Mouse (Mus musculus) forebrain, embryonic 15.5 days (tissue): Measurements from ENCODE around the gene Tmem201. TPM values are rescaled to one million over a fixed set of nuclear protein-coding genes. Genes with fewer than 3 reads are reported as not detected.
"Not testable (repeated sequence)": the region's sequence is repeated elsewhere in the genome, so short reads cannot be mapped to it uniquely, and the experiment has no call there.

Experiments used
- ATAC-seq: fragments of 200-750 bp; cut with Nextera tagmentation; replicated peaks from 2 replicates; pipeline ENCODE4 v1.8.0; 2017; ENCODE audit warnings: mild to moderate bottlenecking, moderate TSS enrichment, moderate library complexity
- H3K27ac ChIP-seq: fragments of 300-500 bp; sonication (generic); replicated peaks from 2 replicates; pipeline ENCODE4 v1.5.1; 2015; ENCODE audit warnings: mild to moderate bottlenecking, inconsistent platforms
- H3K27me3 ChIP-seq: fragments of 300-500 bp; sonication (generic); 2 replicates; pipeline ENCODE4 v1.6.1; 2015; ENCODE audit warnings: inconsistent platforms
- H3K36me3 ChIP-seq: fragments of 300-500 bp; sonication (generic); 2 replicates; pipeline ENCODE4 v1.6.1; 2015; ENCODE audit warnings: mild to moderate bottlenecking, inconsistent platforms
- H3K4me1 ChIP-seq: fragments of 300-500 bp; sonication (generic); 2 replicates; pipeline ENCODE4 v1.6.1; 2015; ENCODE audit warnings: inconsistent platforms
- H3K4me2 ChIP-seq: fragments of 300-500 bp; sonication (generic); replicated peaks from 2 replicates; pipeline ENCODE4 v1.6.1; 2015; ENCODE audit warnings: mild to moderate bottlenecking, inconsistent platforms
- H3K4me3 ChIP-seq: fragments of 300-500 bp; sonication (generic); 2 replicates; pipeline ENCODE4 v1.5.1; 2015; ENCODE audit warnings: mild to moderate bottlenecking, inconsistent platforms
- H3K9ac ChIP-seq: fragments of 300-500 bp; sonication (generic); replicated peaks from 2 replicates; pipeline ENCODE4 v1.6.1; 2015; ENCODE audit warnings: mild to moderate bottlenecking, inconsistent platforms
- H3K9me3 ChIP-seq: fragments of 300-500 bp; sonication (generic); 2 replicates; pipeline ENCODE4 v1.6.1; 2016; ENCODE audit warnings: inconsistent platforms
- WGBS: fragments of 180-500 bp; shearing (Covaris S2); methylation state at CpG from one replicate; pipeline ENCODE4 v1.1.7; 2015; ENCODE audit warnings: mixed read lengths; 5-methylcytosine and 5-hydroxymethylcytosine counted together
- polyA plus RNA-seq: library from polyadenylated mRNA; unstranded; fragments of >200 nt; fragmentation: Nextera tagmentation; extraction: Ambion mirVana; gene quantifications from 2 replicates; pipeline ENCODE4 v1.2.1, GENCODE M21; 2015

The Tmem201 gene
- polyA plus RNA-seq, 1 experiment from 2014 or later: 39.8 TPM

- no peak for ATAC-seq
- Histone ChIP-seq H3K9me3 (no peaks in the 10 kb centered on the region), H3K27ac (no peak overlapping the region), H3K4me3 (peak overlapping the region; percentile 81; the same call in 1 of the 2 replicates), H3K4me1 (peaks cover 15% of the 10 kb centered on the region), H3K27me3 (peaks cover 14% of the 10 kb centered on the region; the same call in 1 of the 2 replicates), H3K9ac (no peak overlapping the region), H3K36me3 (no peaks in the 10 kb centered on the region), H3K4me2 (peak overlapping the region; percentile 19; the same call in 1 of the 2 replicates)
- WGBS: 8% methylated on average over 2 of the region's 2 CpGs
Observed at GRCm38 (mm10) chr4:149772394-149772793, 34.5 kb upstream of the Tmem201 start.

GRCm38 (mm10) chr4:149765201-149765600 lies 27.4 kb upstream of the Tmem201 start:
- H3K4me1 ChIP-seq: no peaks in the 10 kb centered on the region
- no peak overlapping the region for H3K9ac ChIP-seq
- H3K27ac ChIP-seq: no peak overlapping the region
- no peak overlapping the region for H3K4me3 ChIP-seq
- ATAC-seq: no peak
- H3K4me2 ChIP-seq: no peak overlapping the region
- no peaks in the 10 kb centered on the region for H3K27me3 ChIP-seq
- no peaks in the 10 kb centered on the region for H3K36me3 ChIP-seq
- no peaks in the 10 kb centered on the region for H3K9me3 ChIP-seq
- WGBS: 92% methylated on average over 5 of the region's 5 CpGs

GRCm38 (mm10) chr4:149763335-149763734 lies 25.5 kb upstream of the Tmem201 start:
- no peak overlapping the region for H3K4me3 ChIP-seq
- no peaks in the 10 kb centered on the region for H3K36me3 ChIP-seq
- H3K27me3 ChIP-seq: no peaks in the 10 kb centered on the region
- WGBS: 90% methylated on average over 2 of the region's 2 CpGs
- H3K4me1 ChIP-seq: no peaks in the 10 kb centered on the region
- no peak overlapping the region for H3K27ac ChIP-seq
- ATAC-seq: no peak
- H3K9me3 ChIP-seq: no peaks in the 10 kb centered on the region
- H3K9ac ChIP-seq: no peak overlapping the region
- no peak overlapping the region for H3K4me2 ChIP-seq

- Histone ChIP-seq H3K27me3 (no peaks in the 10 kb centered on the region), H3K4me1 (no peaks in the 10 kb centered on the region), H3K9me3 (no peaks in the 10 kb centered on the region), H3K36me3 (peaks cover 2% of the 10 kb centered on the region; the same call in 1 of the 2 replicates), H3K9ac (no peak overlapping the region), H3K4me2 (no peak overlapping the region), H3K4me3 (no peak overlapping the region), H3K27ac (no peak overlapping the region)
- no peak for ATAC-seq
- 56% methylated on average over 5 of the region's 5 CpGs for WGBS
Observed at GRCm38 (mm10) chr4:149759517-149759916, 21.7 kb upstream of the Tmem201 start.

GRCm38 (mm10) chr4:149758423-149758822 lies 20.6 kb upstream of the Tmem201 start:
- H3K4me3 ChIP-seq: no peak overlapping the region
- WGBS: 89% methylated on average over 6 of the region's 6 CpGs
- ATAC-seq: no peak

GRCm38 (mm10) chr4:149756546-149756945 lies 18.7 kb upstream of the Tmem201 start:
- not testable (repeated sequence) for ATAC-seq, H3K27ac ChIP-seq, H3K4me3 ChIP-seq, H3K9ac ChIP-seq, H3K9me3 ChIP-seq, H3K4me1 ChIP-seq, H3K27me3 ChIP-seq, H3K4me2 ChIP-seq, H3K36me3 ChIP-seq
- whole genome bisulfite sequencing: 88% methylated on average over 7 of the region's 7 CpGs

More at GRCm38 (mm10) chr4:149758423-149758822, 20.6 kb upstream of the Tmem201 start:
- Histone ChIP-seq H3K27ac (no peak overlapping the region), H3K27me3 (no peaks in the 10 kb centered on the region), H3K9ac (no peak overlapping the region), H3K4me1 (no peaks in the 10 kb centered on the region), H3K36me3 (peaks cover 2% of the 10 kb centered on the region; the same call in 1 of the 2 replicates), H3K4me2 (no peak overlapping the region), H3K9me3 (no peaks in the 10 kb centered on the region)

GRCm38 (mm10) chr4:149752836-149753235 lies 15.0 kb upstream of the Tmem201 start:
- H3K4me3 ChIP-seq: no peak overlapping the region
- H3K36me3 ChIP-seq: peaks cover 2% of the 10 kb centered on the region; the same call in 1 of the 2 replicates
- 75% methylated on average over 3 of the region's 3 CpGs for whole genome bisulfite sequencing
- H3K27ac ChIP-seq: no peak overlapping the region
- no peak for ATAC-seq
- no peaks in the 10 kb centered on the region for H3K27me3 ChIP-seq
- H3K4me2 ChIP-seq: no peak overlapping the region
- H3K9me3 ChIP-seq: no peaks in the 10 kb centered on the region
- no peaks in the 10 kb centered on the region for H3K4me1 ChIP-seq
- H3K9ac ChIP-seq: no peak overlapping the region

- H3K4me1 ChIP-seq: no peaks in the 10 kb centered on the region
- no peak overlapping the region for H3K4me2 ChIP-seq
Observed at GRCm38 (mm10) chr4:149752124-149752799, 14.4 kb upstream of the Tmem201 start.

GRCm38 (mm10) chr4:149750671-149751070 lies 12.8 kb upstream of the Tmem201 start:
- Histone ChIP-seq H3K36me3 (peaks cover 2% of the 10 kb centered on the region; the same call in 1 of the 2 replicates), H3K9ac (no peak overlapping the region), H3K27me3 (no peaks in the 10 kb centered on the region), H3K4me2 (no peak overlapping the region), H3K9me3 (no peaks in the 10 kb centered on the region), H3K4me3 (no peak overlapping the region), H3K27ac (no peak overlapping the region), H3K4me1 (no peaks in the 10 kb centered on the region)
- WGBS: 26% methylated on average over 5 of the region's 5 CpGs
- no peak for ATAC-seq

More at GRCm38 (mm10) chr4:149752124-149752799, 14.4 kb upstream of the Tmem201 start:
- H3K4me3 ChIP-seq: no peak overlapping the region
- H3K36me3 ChIP-seq: peaks cover 2% of the 10 kb centered on the region; the same call in 1 of the 2 replicates
- ATAC-seq: 0 out of 2 replicates have a peak, but pooled peaks have one; percentile 60
- 23% methylated on average over 17 of the region's 17 CpGs for WGBS
- no peak overlapping the region for H3K27ac ChIP-seq
- no peak overlapping the region for H3K9ac ChIP-seq
- no peaks in the 10 kb centered on the region for H3K9me3 ChIP-seq
- no peaks in the 10 kb centered on the region for H3K27me3 ChIP-seq

GRCm38 (mm10) chr4:149749663-149750015 lies 11.8 kb upstream of the Tmem201 start:
- not testable (repeated sequence) for H3K36me3 ChIP-seq, ATAC-seq, H3K4me2 ChIP-seq, H3K4me1 ChIP-seq, H3K27me3 ChIP-seq, H3K9me3 ChIP-seq, H3K4me3 ChIP-seq, H3K9ac ChIP-seq, H3K27ac ChIP-seq
- WGBS: 98% methylated on average over 3 of the region's 3 CpGs

GRCm38 (mm10) chr4:149749003-149749662 lies 11.3 kb upstream of the Tmem201 start:
- no peaks in the 10 kb centered on the region for H3K4me1 ChIP-seq

GRCm38 (mm10) chr4:149744119-149744518 lies 6.3 kb upstream of the Tmem201 start:
- Histone ChIP-seq H3K9ac (no peak overlapping the region), H3K4me2 (no peak overlapping the region), H3K4me1 (no peaks in the 10 kb centered on the region), H3K27ac (no peak overlapping the region), H3K9me3 (no peaks in the 10 kb centered on the region), H3K4me3 (no peak overlapping the region), H3K36me3 (peaks cover 11% of the 10 kb centered on the region; the same call in 1 of the 2 replicates), H3K27me3 (no peaks in the 10 kb centered on the region)
- no peak for ATAC-seq
- WGBS: 84% methylated on average over 7 of the region's 7 CpGs

More at GRCm38 (mm10) chr4:149749003-149749662, 11.3 kb upstream of the Tmem201 start:
- no peak overlapping the region for H3K4me3 ChIP-seq
- H3K36me3 ChIP-seq: peaks cover 3% of the 10 kb centered on the region; the same call in 1 of the 2 replicates
- H3K9ac ChIP-seq: no peak overlapping the region
- no peaks in the 10 kb centered on the region for H3K27me3 ChIP-seq
- H3K4me2 ChIP-seq: no peak overlapping the region
- WGBS: 91% methylated on average over 18 of the region's 18 CpGs
- H3K9me3 ChIP-seq: no peaks in the 10 kb centered on the region
- no peak overlapping the region for H3K27ac ChIP-seq
- no peak for ATAC-seq
